Mouse (Mus musculus) MN1 (cell line): Measurements from ENCODE around the gene Gpr55.
A peak's percentile ranks its signal among the peaks of the same experiment; 100 is the strongest.

ENCODE experiments used
- DNase-seq: peaks from one replicate; pipeline ENCODE4 v3.0.0-alpha.2; 2016; ENCODE audit warnings: low spot score

Gpr55 gene

DNA sequence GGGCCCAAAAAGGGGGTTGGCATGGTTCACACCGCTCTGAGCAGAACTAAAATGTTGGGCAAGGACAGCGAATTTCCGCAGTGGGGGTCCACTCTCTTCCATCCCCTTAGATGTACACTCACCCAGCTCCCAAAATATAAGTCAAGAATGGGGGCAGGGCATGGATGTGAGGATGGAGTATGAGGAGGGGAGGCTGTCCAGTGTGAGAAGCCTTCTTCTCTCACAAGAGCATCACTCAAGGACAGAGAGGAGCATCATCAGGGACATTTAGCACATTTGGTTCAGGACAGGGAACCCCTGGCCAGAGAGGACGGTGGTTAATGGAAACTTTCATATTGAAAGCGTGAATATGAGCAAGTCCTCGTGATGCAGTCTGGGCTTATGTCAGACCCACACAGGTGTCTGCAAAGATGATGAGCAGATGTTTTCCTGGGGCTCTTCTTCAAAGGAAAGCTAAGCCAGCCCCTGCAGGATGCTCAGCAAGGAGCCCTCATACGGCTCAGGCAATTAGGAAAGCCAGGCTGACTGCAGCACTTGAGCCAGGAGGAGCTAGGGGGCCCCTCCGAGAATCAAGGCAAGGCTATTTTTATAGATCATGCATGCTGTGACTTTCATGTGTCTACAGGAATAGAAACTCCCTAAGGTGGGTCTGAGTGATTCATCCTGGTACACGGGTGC, 2.7 kb downstream of the Gpr55 start:
- DNase-seq, result no peak

DNA sequence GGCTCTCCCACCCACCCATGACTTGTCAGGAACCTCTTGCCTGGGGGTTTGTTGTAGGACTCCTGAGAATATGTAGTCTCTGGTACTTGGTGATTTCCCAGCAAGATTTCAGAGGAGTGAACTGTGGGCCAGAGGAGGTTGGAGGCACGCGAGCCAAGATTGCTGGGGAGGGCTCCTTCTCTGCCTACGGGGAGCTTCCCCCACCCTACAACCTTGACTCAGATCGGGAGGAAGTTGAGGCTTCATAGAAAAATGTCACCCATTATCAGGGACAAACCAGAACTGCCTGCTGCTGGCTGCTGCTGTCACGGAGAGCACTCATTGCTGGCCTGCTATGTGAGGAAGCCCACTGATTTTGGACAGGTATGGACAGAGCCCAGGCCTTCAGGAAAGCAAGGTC, 3.5 kb downstream of the Gpr55 start:
- DNase-seq, result no peak

DNA sequence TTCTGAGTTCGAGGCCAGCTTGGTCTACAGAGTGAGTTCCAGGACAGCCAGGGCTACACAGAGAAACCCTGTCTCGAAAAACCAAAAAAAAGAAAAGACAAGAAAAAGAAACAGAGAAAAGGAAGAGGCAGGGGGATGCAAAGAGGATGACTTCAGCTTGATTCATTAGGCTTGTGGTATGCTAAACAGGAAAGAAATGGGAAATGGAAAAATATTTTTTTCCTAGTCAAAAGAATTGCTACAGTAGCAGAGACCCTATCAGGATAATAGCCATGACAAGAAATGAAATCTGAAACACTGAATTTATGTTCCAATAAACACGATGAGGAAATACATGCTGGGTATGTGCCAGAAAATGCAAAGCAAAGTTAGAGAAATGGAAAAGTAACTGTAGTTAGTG, 5.7 kb downstream of the Gpr55 start:
- DNase-seq, result no peak

DNA sequence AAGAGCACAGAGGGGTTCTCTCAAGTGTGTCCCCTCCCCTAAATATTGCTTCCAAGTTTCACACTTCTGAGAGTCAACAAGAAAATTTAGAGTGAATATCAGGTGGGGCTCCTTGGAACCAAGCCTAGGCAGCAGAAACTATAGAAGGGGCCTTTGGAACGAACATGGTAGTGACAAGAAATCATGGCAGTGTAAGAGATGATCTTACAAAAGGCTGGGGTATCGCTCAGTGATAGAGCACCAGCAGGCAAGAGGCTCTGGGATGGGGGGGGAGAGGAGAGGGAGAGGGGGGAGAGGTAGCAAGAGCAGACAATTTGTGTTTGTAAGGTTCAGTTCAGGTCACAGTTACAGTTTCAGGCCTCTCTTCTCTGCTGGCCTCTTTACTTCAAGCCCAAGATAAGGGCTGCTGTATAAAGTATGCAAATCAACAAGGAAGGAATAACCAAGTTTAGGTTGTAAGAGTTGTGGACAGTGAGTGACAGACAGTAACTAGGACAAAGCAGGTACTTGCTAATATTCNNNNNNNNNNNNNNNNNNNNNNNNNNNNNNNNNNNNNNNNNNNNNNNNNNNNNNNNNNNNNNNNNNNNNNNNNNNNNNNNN, 11.6 kb downstream of the Gpr55 start:
- no peak for DNase-seq

DNA sequence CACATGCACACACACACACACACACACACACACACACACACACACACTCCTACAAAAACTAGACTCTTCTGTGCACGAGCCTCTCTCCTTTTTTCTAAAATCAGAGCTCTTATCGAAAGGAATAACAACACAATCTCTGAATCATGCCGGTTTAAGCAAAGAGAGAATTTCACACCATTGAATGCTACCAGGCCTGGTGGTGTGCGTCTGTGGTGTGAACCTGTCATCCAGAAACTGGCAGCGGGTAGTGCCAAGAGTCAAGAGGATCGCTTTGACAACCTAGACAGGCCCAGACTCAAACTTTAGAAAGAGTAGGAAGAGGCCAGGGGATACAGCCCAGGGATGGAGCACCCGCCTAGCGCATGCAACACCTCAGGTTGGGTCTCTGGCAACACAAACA, 18.5 kb downstream of the Gpr55 start:
- no peak for DNase-seq

DNA sequence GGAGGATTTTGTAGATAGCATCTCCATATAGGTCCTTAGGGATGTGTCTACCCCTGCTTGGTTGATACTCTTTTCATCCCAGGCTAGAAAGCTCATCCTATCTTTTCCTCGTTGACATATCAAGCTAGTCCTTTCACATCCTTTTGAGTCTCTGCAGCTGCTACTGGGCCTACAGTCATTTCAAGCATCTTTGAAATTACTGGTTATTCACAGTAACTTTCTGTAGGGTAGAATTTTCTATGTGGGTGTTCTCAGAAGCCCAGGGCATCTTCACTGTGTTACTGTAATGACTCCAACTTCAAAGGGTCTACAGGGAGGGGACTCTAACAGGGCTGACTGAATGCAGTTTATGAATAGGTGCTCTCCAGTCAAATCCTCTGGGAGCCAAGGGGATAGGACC, 23.5 kb downstream of the Gpr55 start:
- DNase-seq, result no peak

DNA sequence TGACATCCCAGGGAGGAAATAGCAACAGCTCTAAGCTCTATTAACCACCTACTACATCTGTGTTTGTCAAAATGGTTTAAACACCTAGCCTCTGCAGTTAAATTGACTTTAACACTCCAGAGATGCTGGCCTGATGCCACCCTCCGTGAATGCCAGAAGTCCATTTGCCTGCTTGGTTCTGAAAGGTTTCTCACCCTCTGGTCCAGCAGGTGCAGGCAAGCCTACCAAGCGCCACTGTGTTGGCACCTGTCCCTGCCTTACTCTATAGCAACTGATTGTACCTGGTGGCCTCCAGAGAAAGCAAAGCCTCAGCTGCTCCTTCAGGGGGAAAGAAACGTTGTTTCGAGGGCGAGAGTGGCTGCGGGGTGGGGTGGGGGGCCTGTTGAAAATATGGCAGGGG, 24.5 kb downstream of the Gpr55 start:
- no peak for DNase-seq

DNA sequence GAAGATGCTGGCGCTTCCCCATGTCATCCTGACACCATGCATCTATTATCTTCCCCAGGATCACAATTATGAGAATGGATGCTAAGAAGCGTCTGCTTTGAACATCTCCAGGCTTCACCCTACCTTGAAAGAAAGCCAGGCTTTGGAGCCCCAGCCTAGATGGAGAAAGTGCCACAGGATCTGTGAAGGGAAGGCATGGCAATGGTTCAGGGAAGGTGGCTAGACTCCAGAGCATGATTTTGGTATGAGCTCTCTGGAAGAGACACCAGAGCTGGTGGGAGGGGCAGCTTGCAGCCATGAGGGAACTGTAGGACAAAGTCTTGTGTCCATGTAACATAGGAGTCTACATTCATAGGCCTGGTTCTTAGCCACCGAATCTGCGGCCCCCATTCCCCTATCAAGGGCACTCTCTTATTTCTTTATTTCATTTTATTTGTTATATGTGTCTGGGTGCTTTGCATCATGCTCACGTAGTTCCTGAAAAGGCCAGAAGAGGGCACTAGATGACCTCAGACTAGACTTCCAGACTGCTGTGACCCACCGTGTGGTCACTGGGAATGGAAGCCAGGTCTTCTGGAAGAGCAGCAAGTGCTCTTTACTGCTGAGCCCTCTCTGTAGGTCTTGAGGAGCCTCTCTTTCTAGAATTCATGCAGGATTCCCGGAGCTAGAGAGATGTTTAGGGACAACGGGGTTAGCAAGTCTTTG, 25.5 kb downstream of the Gpr55 start:
- DNase-seq, result peak; percentile 53

DNA sequence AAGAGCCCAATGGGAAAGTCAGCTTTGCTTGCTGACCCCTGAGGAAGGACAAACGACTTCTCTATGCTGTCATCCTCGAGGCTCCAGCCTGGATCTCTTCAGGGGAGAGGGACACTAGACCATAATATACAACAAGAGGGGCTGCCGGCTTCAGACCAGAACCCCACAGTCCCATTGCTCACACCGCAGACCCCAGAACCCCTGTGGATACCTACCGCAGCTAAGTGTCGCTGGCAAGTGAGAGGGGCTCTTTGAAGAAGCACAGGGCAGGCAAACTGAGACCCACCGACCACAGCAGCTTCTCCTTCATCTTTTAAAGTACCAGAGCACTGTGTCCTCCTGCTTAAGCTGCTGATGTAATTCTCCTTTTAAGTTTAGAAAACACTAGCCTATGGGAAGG, 26.2 kb downstream of the Gpr55 start:
- DNase-seq, result no peak

DNA sequence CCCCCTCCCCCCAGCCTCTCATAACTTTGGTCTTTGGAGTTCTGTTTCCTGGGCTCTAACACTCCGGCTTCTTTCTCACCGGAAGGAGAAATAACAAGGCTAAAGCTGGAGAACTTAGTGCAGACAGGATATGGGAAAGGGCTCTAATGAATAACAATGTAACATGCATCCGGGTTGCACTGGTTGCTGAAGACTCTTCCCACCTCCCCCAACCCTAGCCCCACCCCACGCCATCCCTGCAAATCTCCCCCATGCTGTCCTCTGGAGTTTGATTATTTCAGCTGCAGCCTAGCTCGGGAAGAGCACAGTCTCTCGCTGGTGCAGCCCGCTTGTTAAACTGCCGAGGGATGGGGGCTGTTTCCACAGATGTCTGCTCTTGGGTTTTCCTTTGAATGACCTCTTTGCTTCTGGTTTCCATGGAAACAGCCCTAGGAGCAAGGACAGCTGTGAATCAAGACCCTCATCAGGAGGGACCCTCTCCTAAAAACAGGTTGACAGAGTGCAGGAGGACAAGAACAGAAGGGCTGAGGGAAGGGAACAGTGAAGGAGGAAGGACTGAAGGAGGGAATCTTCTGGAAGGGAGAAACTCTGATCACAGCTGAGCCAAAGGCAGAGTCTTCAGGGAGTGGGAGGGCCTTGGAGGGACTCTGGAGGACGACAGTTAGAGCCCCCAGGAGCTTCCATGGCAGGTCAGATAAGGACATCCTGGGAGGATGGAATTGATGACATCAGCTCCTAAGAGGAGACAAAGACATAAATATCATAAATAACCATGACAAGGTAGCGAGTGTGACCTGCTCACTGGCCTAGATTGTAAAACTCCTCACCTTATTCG, 27.0 kb downstream of the Gpr55 start:
- DNase-seq, result no peak

DNA sequence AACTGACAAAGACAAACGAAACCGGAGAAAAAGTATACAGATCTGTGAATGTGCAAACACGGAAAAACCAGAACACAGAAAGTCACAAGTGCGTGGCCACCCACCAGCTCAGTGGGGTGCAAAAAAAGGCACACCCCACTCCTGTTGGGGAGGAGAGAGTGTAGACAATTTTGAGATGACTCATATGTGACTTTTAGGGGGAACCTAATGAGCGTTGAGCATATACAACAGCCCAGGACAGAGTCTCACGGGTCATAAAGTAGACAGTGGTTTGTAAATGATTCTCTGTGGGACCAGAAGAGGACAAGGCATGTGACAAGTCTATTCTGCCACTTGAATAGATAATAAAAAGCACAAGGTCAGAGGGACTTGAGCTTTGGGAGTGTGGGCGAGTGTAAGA, 27.6 kb downstream of the Gpr55 start:
- DNase-seq, result no peak

DNA sequence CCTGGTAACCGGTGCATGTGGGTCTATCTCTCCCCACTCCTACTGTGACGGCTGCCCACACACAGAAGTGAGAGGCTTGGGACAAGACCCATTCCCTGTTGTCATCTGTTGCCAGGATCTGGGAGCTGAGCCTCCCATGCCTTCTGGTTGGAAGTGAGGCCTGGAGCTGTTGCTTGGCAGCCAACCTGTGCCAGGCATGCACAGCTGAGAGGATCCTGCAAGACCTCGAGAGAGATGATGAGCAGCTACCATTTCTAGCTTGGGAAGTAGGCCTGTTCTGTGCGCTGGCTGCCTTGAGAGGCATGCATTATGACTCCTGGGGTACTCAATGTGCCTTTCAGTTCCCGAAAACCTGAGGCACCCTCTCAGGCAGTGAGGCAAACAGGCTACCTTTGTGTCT, 29.6 kb downstream of the Gpr55 start:
- no peak for DNase-seq

DNA sequence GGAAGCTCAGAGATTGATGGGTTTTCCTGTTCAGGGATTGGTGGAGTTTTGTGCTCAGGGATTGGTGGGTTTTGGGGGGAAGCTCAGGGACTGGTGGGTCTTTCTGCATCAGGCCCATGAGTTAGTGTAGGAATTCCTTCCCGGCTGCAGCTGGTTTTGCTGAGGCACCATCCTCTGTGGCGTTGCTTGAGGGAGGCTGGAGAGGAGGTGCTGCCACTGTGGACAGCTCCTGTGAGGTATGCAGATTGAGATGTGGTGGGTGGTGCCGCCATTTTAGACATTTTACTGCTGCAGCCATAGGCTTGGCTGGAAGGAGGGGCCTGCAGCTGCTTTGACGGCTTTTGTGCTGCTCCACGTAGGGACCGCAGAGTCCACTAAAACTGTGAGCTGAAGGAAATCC, 31.4 kb downstream of the Gpr55 start:
- no peak for DNase-seq

DNA sequence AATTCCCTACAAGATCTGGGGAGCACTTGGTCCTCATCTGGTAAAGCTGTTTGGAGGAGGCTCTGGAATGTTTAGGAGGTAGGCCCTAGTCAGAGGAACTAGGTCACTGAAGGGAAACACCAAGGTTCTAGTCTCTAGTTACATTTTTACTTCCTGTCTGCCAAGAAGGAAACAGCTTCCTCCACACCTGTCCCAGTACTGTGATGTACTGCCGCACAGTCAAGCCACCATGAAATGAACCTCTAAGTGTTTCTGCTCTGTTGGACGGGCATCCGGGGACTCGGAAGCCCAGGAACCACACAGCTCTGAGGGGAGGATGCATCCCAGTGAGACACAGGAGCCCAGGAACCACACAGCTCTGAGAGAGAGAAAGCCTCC, 32.1 kb downstream of the Gpr55 start:
- no peak for DNase-seq

DNA sequence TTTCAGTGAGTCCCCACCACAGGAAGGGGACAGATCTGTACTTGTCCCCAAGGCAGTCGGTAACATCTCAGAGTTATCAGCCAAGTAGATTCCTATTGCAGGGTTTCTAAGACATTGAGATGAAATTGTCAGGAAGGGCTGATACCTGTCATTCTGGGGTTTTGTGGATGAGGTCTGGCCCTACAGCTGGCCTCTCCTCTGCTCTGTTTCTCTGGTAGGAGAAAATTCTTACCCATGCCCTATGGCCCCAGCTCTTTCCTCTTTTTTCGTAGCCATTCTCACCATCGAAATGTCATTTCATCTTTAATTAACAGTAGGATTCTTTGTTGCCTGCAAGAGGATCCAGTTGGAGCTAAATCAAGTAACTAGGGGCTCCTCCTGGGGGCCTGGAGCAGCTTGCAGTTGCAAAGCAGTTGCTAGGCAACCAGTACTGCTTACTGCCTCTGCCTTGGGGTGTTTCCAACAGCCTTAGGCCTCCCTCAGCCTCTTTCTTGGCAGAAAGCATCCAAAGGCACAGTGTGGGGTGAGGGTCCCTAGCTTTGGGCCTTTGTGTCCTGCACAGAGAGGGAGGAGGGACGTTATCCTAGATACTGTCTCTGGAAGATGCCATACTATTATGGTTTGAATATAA, 32.6 kb downstream of the Gpr55 start, which contains the start of gene 4933407L21Rik:
4933407L21Rik (plus strand) TSS at position 427 of the 631 bp plus-strand sequence.
- DNase-seq, result no peak

DNA sequence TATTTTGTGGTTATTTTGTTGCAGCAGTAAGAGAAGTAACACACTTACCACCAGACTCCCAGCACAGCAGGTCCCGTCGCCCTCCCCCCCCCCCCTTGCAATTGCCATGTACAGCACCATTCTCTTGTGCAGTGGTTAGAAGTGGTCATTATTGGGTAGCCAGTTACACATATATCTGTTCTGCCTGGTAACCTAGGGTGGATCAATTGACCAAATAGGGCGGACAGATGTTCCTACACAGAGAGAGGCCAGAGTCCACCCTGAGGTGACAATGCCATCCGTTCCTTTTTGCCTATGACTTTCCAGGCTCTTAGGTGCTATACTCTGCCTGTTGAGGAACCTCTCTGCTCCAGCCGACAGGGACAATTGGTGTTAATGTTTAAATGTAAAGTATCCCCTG, 35.6 kb downstream of the Gpr55 start:
- no peak for DNase-seq

DNA sequence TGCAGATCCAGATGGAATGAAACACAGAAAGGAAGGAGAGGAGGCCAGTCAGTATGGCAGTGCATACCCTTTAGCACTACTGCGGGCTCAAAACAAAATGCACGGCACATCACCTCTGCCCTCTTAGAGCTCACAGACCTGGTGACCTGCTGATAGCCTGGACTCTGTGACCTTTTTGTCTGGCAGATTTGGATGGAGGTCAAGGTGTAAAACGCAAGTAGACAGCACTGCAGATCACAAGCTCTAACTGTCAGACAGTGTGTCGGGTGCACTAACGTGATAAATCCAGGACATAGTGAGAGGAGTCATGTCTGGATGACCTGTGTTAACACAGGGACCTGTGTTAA, 38.0 kb downstream of the Gpr55 start:
- no peak for DNase-seq

DNA sequence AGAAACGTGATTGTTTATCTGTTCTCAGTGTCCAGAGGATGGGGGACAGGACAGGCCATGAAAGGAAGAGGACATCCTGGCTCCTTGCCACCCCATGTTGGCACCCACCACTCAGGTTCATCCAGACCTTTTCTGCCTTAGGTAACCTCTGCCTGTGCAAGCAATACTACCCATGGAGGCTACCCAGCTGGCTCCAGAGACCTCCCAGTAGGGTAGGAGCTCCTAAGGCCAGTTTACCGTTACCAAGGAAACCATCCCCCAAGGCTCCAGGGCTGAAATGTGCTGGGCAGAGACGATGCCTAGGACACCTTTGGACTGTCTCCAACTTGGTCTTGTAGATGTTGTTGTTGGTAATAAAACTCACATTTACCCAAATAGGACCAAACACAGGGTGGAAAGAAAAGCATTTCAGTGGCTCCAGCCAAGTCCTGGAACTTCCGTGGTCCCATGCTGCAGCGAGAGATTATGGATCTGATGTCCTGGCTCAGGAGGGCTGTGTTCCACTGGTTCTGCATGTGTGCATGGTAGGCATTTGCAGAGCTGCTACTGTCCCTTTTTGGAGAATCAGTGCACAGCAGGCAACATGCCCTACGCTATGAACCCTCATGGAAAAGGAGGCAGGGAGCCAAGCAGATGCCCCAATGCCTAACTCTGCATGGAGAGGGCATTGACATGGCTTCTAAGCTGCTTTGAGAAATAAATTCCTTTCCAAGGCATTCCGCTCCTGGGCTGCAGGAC, 38.5 kb downstream of the Gpr55 start:
- DNase-seq, result no peak

DNA sequence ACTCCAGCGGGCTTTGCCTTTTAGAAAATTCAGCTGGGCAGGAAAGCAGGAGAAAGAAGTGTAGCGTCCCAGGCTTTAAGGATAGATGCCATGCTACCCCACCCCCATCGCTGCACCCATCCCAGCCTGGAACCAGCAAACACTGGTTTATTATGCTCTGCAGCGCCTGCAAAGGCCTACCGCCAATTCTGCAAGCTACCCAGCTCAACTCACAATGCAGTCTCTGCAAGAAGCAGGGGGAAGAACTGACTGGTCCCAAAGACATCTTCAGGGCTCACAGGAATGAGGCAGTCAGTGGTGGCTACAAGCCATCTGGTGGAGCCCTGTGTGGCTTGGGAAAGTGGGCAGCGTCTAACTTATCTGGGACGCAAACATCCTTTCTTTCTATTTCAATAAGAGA, 39.1 kb downstream of the Gpr55 start:
- no peak for DNase-seq

DNA sequence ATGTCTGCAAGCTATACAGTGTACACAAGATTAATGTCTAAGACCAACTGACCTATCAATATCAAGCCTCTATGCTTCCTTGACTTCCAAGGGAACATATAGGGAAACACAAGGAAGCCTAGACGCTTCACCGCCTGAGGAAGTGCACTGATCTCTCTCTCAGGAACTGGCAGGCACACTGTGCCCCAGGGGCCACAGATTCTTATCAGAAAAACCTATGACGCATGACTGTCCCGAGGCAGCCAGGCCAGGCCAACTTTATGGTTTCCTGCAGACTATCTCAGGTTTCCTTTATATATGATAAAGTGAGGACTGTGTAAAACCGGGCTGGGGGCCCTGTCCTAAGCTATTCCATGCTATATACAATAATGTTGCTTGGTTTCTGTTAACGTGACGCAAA, 41.2 kb downstream of the Gpr55 start:
- no peak for DNase-seq

DNA sequence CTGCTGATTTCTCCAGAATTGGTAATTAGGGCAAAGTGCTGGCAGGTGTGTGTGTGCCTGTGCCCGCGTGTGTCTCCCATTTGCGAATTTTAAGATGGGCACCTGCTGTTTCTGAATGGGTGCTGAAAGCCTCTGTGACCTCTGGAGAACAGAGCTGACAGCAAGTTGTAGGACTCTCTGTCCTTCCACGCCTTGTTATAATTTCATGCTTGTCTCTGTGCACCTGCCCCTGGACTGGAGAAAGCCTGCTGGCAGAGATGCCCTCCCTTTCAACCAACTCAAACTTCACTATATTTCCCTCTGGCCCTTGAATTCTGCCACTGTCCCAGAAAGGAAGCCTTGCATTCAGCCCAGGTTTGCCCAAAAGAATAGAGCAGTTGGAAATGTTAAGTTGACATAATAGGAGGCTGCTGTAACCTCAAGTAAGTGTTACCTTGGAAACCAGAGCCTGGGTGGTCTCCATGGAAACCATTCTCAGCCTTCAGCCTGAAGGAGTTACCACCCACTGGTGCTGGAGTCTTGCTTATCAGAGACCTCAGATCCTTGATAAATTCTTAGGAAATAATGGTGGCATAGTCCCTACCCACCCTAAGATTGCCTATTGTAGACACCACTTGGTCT, 43.9 kb downstream of the Gpr55 start:
- no peak for DNase-seq
